Mouse (Mus musculus) heart, postnatal 0 days (tissue): ENCODE measurements at regions not wholly inside any gene's neighbourhood (a gene's known extent, or its start where the extent isn't known, plus 50 kb on each side); places are given as distances from the start of the nearest gene placed in this dataset.

Experiments used
- CTCF ChIP-seq: IDR thresholded peaks from 2 replicates; pipeline ENCODE4 v1.5.1; 2016; ENCODE audit warnings: antibody characterized with exemption, control low read depth, low read depth
- EP300 ChIP-seq: IDR thresholded peaks from 2 replicates; pipeline ENCODE4 v1.6.1; 2016; ENCODE audit warnings: antibody characterized with exemption, low read depth

DNA sequence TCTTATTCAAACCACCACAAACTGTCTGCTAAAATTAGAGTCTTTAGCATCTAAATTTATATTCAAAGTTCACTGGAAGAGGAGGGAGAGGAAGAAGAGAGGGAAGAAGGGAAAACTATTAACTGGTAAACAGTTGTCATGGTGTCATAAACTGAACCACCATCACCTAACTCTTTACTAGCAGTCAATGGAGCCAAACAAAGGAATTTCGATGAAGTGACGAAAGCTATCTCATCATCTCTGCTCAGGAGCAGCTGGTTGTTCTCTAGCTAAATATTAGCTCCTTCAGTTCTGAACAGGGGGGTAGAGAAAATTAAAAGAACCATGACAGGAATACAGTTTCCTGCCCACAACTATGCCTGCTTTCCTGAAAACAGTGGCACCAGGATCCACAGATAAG lies 608.9 kb upstream of the Map3k7 start:
- TF ChIP-seq CTCF (no peak), EP300 (no peak)
